Mouse (Mus musculus): ENCODE results near the gene Tmem129. TPM values are rescaled to one million over a fixed set of nuclear protein-coding genes. Genes with fewer than 3 reads are reported as not detected.

The Tmem129 gene
- polyA plus RNA-seq, 1 experiment from 2014 or later = 26.4 TPM

- no peak for ATAC-seq (replicated peaks; ENCODE audit: low FRiP score, low read depth)
- Histone ChIP-seq H3K27ac (no peak overlapping the region), H3K4me1 (replicated peaks; ENCODE audit: insufficient read depth, low read length) (peaks cover 34% of the 10 kb centered on the region), H3K4me2 (ENCODE audit: low read length) (no peak overlapping the region), H3K27me3 (ENCODE audit: insufficient read depth, low read length) (no peaks in the 10 kb centered on the region), H3K9me3 (replicated peaks; ENCODE audit: low read length) (no peaks in the 10 kb centered on the region), H3K4me3 (replicated peaks; ENCODE audit: low read depth, low read length) (no peak overlapping the region), H3K36me3 (ENCODE audit: insufficient read depth, low read length) (no peaks in the 10 kb centered on the region), H3K9ac (ENCODE audit: low read depth, low read length) (no peak overlapping the region)
- 81% methylated on average over 11 of the region's 11 CpGs for WGBS
- DNase-seq (ENCODE audit: low spot score) = no peak
- no peak for TF ChIP-seq CTCF (IDR thresholded peaks at IDR 0.05; ENCODE audit: low read depth)
Measured at GRCm38 (mm10) chr5:33701832-33702231, 43.6 kb upstream of the Tmem129 start.

- TF ChIP-seq CTCF (IDR thresholded peaks at IDR 0.05; ENCODE audit: low read depth) = no peak
- Histone ChIP-seq H3K27ac (no peak overlapping the region), H3K36me3 (ENCODE audit: insufficient read depth, low read length) (no peaks in the 10 kb centered on the region), H3K4me2 (ENCODE audit: low read length) (no peak overlapping the region), H3K27me3 (ENCODE audit: insufficient read depth, low read length) (no peaks in the 10 kb centered on the region), H3K9me3 (replicated peaks; ENCODE audit: low read length) (no peaks in the 10 kb centered on the region), H3K4me1 (replicated peaks; ENCODE audit: insufficient read depth, low read length) (peaks cover 26% of the 10 kb centered on the region), H3K9ac (ENCODE audit: low read depth, low read length) (no peak overlapping the region), H3K4me3 (replicated peaks; ENCODE audit: low read depth, low read length) (no peak overlapping the region)
- WGBS = 38% methylated on average over 13 of the region's 13 CpGs
- no peak for DNase-seq (ENCODE audit: low spot score)
- no peak for ATAC-seq (replicated peaks; ENCODE audit: low FRiP score, low read depth)
Measured at GRCm38 (mm10) chr5:33700010-33700409, 41.8 kb upstream of the Tmem129 start.

DNA sequence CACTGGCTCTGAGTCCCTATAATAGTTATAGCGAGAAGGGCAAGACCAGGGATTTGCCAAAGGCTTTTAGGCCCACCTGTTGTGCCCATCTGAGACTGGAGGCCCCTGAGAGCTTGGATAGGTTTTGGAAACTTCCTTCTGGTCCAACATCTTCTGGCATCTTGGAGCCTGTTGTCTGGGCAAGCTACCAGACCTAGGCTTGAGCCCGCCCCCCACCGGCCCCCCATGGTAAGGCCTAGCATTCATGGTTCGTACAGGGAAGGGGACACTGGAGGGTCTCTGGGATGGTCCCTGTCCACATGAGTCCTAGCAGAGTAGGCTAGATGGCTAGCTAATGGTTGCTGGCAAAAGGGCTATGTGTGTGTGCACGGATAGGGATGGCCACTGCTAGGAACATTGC, 40.5 kb upstream of the Tmem129 start:
- Histone ChIP-seq H3K4me2 (ENCODE audit: low read length) (no peak overlapping the region), H3K27ac (no peak overlapping the region), H3K9me3 (replicated peaks; ENCODE audit: low read length) (no peaks in the 10 kb centered on the region), H3K9ac (ENCODE audit: low read depth, low read length) (no peak overlapping the region), H3K4me1 (replicated peaks; ENCODE audit: insufficient read depth, low read length) (peaks cover 28% of the 10 kb centered on the region), H3K27me3 (ENCODE audit: insufficient read depth, low read length) (no peaks in the 10 kb centered on the region), H3K4me3 (replicated peaks; ENCODE audit: low read depth, low read length) (no peak overlapping the region), H3K36me3 (ENCODE audit: insufficient read depth, low read length) (no peaks in the 10 kb centered on the region)
- ATAC-seq (replicated peaks; ENCODE audit: low FRiP score, low read depth) = no peak
- no peak for TF ChIP-seq CTCF (IDR thresholded peaks at IDR 0.05; ENCODE audit: low read depth)
- DNase-seq (ENCODE audit: low spot score) = no peak
- 93% methylated on average over 5 of the region's 5 CpGs for whole genome bisulfite sequencing

DNA sequence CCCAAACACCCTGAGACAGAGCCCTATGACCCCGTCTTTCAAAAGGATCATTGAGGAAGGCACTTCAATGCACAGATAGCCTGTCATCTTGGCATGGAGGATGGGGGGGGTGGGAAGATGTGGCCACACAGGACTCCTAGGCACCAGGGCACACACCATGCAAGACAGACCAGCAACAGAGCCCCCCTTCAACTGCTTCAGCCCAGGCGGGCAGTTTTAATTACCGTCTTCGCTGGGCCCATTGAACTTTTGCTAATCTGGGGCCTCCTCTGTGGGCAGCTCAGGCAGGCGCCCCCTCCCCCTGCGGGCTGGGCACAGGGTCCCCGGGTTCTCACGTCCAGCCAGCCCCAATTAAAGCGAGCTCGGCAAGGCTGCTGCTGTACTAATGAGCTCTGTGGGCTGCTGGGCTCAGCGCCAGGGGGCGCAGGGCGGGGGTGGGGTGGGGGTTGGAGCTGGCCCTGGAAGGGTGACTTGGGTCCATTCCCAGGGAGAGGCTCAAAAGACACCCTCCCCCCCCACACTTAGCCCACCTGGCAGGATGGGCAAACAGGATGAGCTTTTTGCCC, 39.8 kb upstream of the Tmem129 start:
- H3K9me3 ChIP-seq (replicated peaks; ENCODE audit: low read length) = no peaks in the 10 kb centered on the region
- ATAC-seq (replicated peaks; ENCODE audit: low FRiP score, low read depth) (no peak), DNase-seq (ENCODE audit: low spot score) (no peak)
- H3K27ac ChIP-seq = no peak overlapping the region
- H3K9ac ChIP-seq (ENCODE audit: low read depth, low read length) = no peak overlapping the region
- no peaks in the 10 kb centered on the region for H3K36me3 ChIP-seq (ENCODE audit: insufficient read depth, low read length)
- TF ChIP-seq CTCF (IDR thresholded peaks at IDR 0.05; ENCODE audit: low read depth) = no peak; the same call in 1 of the 2 replicates
- no peak overlapping the region for H3K4me2 ChIP-seq (ENCODE audit: low read length)
- no peaks in the 10 kb centered on the region for H3K27me3 ChIP-seq (ENCODE audit: insufficient read depth, low read length)
- no peak overlapping the region for H3K4me3 ChIP-seq (replicated peaks; ENCODE audit: low read depth, low read length)
- WGBS = 28% methylated on average over 13 of the region's 13 CpGs
- peaks cover 28% of the 10 kb centered on the region for H3K4me1 ChIP-seq (replicated peaks; ENCODE audit: insufficient read depth, low read length)

DNA sequence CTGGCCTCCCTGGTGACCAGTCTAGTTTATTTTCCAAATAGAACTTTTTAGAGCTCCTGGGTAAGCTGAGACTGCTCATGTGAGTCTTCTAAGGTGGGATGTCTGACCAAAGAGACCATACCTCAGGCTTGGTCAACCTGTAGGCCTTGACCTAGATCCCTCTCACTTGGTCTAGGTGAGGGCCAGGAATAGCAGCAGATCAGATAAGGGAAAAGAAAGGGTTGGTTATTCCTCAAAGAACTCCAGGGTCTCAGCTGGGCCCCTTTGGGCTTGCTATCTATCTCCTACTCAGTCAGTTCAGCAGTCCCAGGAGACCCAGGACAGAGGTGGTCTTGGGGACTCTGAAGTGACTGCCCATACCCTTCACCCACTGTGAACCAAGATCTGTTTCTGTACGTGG, 39.3 kb upstream of the Tmem129 start:
- 57% methylated on average over 1 of the region's 1 CpGs for WGBS
- DNase-seq (ENCODE audit: low spot score) (no peak), ATAC-seq (replicated peaks; ENCODE audit: low FRiP score, low read depth) (no peak)
- peaks cover 32% of the 10 kb centered on the region for H3K4me1 ChIP-seq (replicated peaks; ENCODE audit: insufficient read depth, low read length)
- TF ChIP-seq CTCF (IDR thresholded peaks at IDR 0.05; ENCODE audit: low read depth) = no peak
- no peak overlapping the region for H3K4me2 ChIP-seq (ENCODE audit: low read length)
- no peaks in the 10 kb centered on the region for H3K36me3 ChIP-seq (ENCODE audit: insufficient read depth, low read length)
- H3K9ac ChIP-seq (ENCODE audit: low read depth, low read length) = no peak overlapping the region
- no peak overlapping the region for H3K27ac ChIP-seq
- H3K9me3 ChIP-seq (replicated peaks; ENCODE audit: low read length) = no peaks in the 10 kb centered on the region
- H3K4me3 ChIP-seq (replicated peaks; ENCODE audit: low read depth, low read length) = no peak overlapping the region
- no peaks in the 10 kb centered on the region for H3K27me3 ChIP-seq (ENCODE audit: insufficient read depth, low read length)

DNA sequence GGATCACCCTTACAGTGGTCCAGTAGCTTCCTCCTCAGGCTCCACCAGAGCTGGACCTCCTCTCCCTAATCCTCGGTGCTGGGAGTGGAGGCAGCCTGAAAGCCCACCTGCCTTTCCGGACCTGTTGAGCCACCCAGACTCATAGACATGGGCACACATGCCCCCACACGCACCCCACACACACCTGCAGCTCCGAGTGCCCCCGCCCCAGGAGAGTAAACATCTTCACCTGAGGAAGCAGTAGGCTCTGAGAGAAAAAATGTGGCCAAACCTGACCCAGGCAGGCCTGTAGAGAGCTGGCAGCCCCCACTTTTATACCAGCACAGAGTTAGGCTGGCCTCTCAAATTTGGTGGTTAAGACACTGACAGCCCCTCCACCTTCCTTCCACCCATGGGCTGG, 38.2 kb upstream of the Tmem129 start:
- ATAC-seq (replicated peaks; ENCODE audit: low FRiP score, low read depth) (no peak), DNase-seq (ENCODE audit: low spot score) (no peak)
- H3K27me3 ChIP-seq (ENCODE audit: insufficient read depth, low read length) = no peaks in the 10 kb centered on the region
- TF ChIP-seq CTCF (IDR thresholded peaks at IDR 0.05; ENCODE audit: low read depth) = no peak
- H3K4me1 ChIP-seq (replicated peaks; ENCODE audit: insufficient read depth, low read length) = peaks cover 33% of the 10 kb centered on the region
- 78% methylated on average over 5 of the region's 5 CpGs for WGBS
- H3K9me3 ChIP-seq (replicated peaks; ENCODE audit: low read length) = no peaks in the 10 kb centered on the region
- no peak overlapping the region for H3K9ac ChIP-seq (ENCODE audit: low read depth, low read length)
- no peak overlapping the region for H3K4me3 ChIP-seq (replicated peaks; ENCODE audit: low read depth, low read length)
- H3K36me3 ChIP-seq (ENCODE audit: insufficient read depth, low read length) = no peaks in the 10 kb centered on the region
- H3K4me2 ChIP-seq (ENCODE audit: low read length) = no peak overlapping the region
- no peak overlapping the region for H3K27ac ChIP-seq

- no peak for TF ChIP-seq CTCF (IDR thresholded peaks at IDR 0.05; ENCODE audit: low read depth)
- 6% methylated on average over 24 of the region's 24 CpGs for WGBS
- H3K9me3 ChIP-seq (replicated peaks; ENCODE audit: low read length) = no peaks in the 10 kb centered on the region
- peak overlapping the region; percentile 86 for H3K4me2 ChIP-seq (ENCODE audit: low read length)
- ATAC-seq (replicated peaks; ENCODE audit: low FRiP score, low read depth) (peak; percentile 27; the same call in 1 of the 2 replicates), DNase-seq (ENCODE audit: low spot score) (no peak)
- H3K27me3 ChIP-seq (ENCODE audit: insufficient read depth, low read length) = no peaks in the 10 kb centered on the region
- H3K9ac ChIP-seq (ENCODE audit: low read depth, low read length) = peak overlapping the region; percentile 69
- H3K36me3 ChIP-seq (ENCODE audit: insufficient read depth, low read length) = no peaks in the 10 kb centered on the region
- peak overlapping the region; percentile 60; the same call in 1 of the 2 replicates for H3K27ac ChIP-seq
- peak overlapping the region; percentile 34 for H3K4me3 ChIP-seq (replicated peaks; ENCODE audit: low read depth, low read length)
- H3K4me1 ChIP-seq (replicated peaks; ENCODE audit: insufficient read depth, low read length) = peaks cover 33% of the 10 kb centered on the region
Measured at GRCm38 (mm10) chr5:33695718-33696121, 37.5 kb upstream of the Tmem129 start.
